Mouse (Mus musculus) frontal cortex, postnatal 10 days (tissue): ENCODE measurements around the gene Commd9.

Experiments
- DNase-seq, 2 experiments: peaks; one replicate each; pipeline ENCODE4 v3.0.0; 2022; ENCODE audit warnings: low spot score in 2 of 2, mixed read lengths in 1 of 2

The Commd9 gene

GRCm38 (mm10) chr2:101885768-101886438 is at the start of gene Commd9:
TSS of gene Commd9 (plus strand) at chr2:101886247.
- peak; percentile 89 to 91 for DNase-seq

GRCm38 (mm10) chr2:101842756-101843155 is 43.3 kb upstream of the Commd9 start:
- no peak for DNase-seq

- no peak for DNase-seq
Measured at GRCm38 (mm10) chr2:101854792-101855191, 31.3 kb upstream of the Commd9 start.

- DNase-seq = no peak
Measured at GRCm38 (mm10) chr2:101856174-101856573, 29.9 kb upstream of the Commd9 start.

GRCm38 (mm10) chr2:101860920-101861485 is 25.0 kb upstream of the Commd9 start:
- DNase-seq = no peak

GRCm38 (mm10) chr2:101862219-101863123 is 23.6 kb upstream of the Commd9 start:
- no peak for DNase-seq

GRCm38 (mm10) chr2:101868683-101869082 is 17.4 kb upstream of the Commd9 start:
- DNase-seq = no peak

GRCm38 (mm10) chr2:101871179-101871578 is 14.9 kb upstream of the Commd9 start:
- no peak for DNase-seq

GRCm38 (mm10) chr2:101881471-101882162 is 4.4 kb upstream of the Commd9 start:
- no peak for DNase-seq

GRCm38 (mm10) chr2:101882998-101883397 is 3.0 kb upstream of the Commd9 start, which contains the start of gene Prr5l:
TSS of gene Prr5l (minus strand) at chr2:101883027.
- no peak for DNase-seq

GRCm38 (mm10) chr2:101884286-101884685 is 1.8 kb upstream of the Commd9 start:
- no peak for DNase-seq

GRCm38 (mm10) chr2:101888886-101889285 is 2.8 kb downstream of the Commd9 start:
- no peak for DNase-seq

- DNase-seq = no peak
Measured at GRCm38 (mm10) chr2:101891143-101891542, 5.1 kb downstream of the Commd9 start.

GRCm38 (mm10) chr2:101894126-101894525 is 8.1 kb downstream of the Commd9 start:
- DNase-seq = no peak

GRCm38 (mm10) chr2:101896425-101897204 is 10.6 kb downstream of the Commd9 start:
- no peak for DNase-seq

- no peak for DNase-seq
Measured at GRCm38 (mm10) chr2:101902196-101902595, 16.1 kb downstream of the Commd9 start.

- peak; percentile 34 to 80 for DNase-seq
Measured at GRCm38 (mm10) chr2:101905534-101906378, 19.7 kb downstream of the Commd9 start.

- no peak for DNase-seq
Measured at GRCm38 (mm10) chr2:101906379-101906690, 20.3 kb downstream of the Commd9 start.

GRCm38 (mm10) chr2:101907386-101908022 is 21.5 kb downstream of the Commd9 start:
- DNase-seq = no peak

- DNase-seq = no peak
Measured at GRCm38 (mm10) chr2:101908773-101909172, 22.7 kb downstream of the Commd9 start.
